Mouse (Mus musculus): Measurements from ENCODE around the gene Kcnip4. TPM values are rescaled to one million over a fixed set of nuclear protein-coding genes. Genes with fewer than 3 reads are reported as not detected.
A peak's percentile ranks its signal among the peaks of the same experiment; 100 is the strongest.

The Kcnip4 gene
- polyA plus RNA-seq, 1 experiment from 2014 or later: 3.0 TPM

GRCm38 (mm10) chr5:49337164-49337563 is 187.5 kb downstream of the Kcnip4 start:
- H3K27ac ChIP-seq (ENCODE audit: low read length): no peak overlapping the region
- H3K36me3 ChIP-seq (ENCODE audit: control insufficient read depth, insufficient read depth, low read length): no peaks in the 10 kb centered on the region
- H3K9me3 ChIP-seq (ENCODE audit: control insufficient read depth, low read length): no peaks in the 10 kb centered on the region
- H3K9ac ChIP-seq (ENCODE audit: low read depth, low read length): no peak overlapping the region
- no peaks in the 10 kb centered on the region for H3K27me3 ChIP-seq (replicated peaks; ENCODE audit: control insufficient read depth, insufficient read depth, low read length)
- H3K4me1 ChIP-seq (ENCODE audit: control insufficient read depth, insufficient read depth, low read length): no peaks in the 10 kb centered on the region
- H3K4me2 ChIP-seq (ENCODE audit: low read depth, low read length): no peak overlapping the region
- ATAC-seq: no peak
- 70% methylated on average over 2 of the region's 2 CpGs for WGBS
- no peak overlapping the region for H3K4me3 ChIP-seq (ENCODE audit: low read length)

GRCm38 (mm10) chr5:49333063-49333462 is 191.6 kb downstream of the Kcnip4 start:
- H3K27me3 ChIP-seq (replicated peaks; ENCODE audit: control insufficient read depth, insufficient read depth, low read length): no peaks in the 10 kb centered on the region
- no peak overlapping the region for H3K27ac ChIP-seq (ENCODE audit: low read length)
- H3K9ac ChIP-seq (ENCODE audit: low read depth, low read length): no peak overlapping the region
- WGBS: 61% methylated on average over 2 of the region's 2 CpGs
- H3K4me3 ChIP-seq (ENCODE audit: low read length): no peak overlapping the region
- H3K4me2 ChIP-seq (ENCODE audit: low read depth, low read length): no peak overlapping the region
- no peaks in the 10 kb centered on the region for H3K4me1 ChIP-seq (ENCODE audit: control insufficient read depth, insufficient read depth, low read length)
- H3K36me3 ChIP-seq (ENCODE audit: control insufficient read depth, insufficient read depth, low read length): no peaks in the 10 kb centered on the region
- no peak for ATAC-seq
- no peaks in the 10 kb centered on the region for H3K9me3 ChIP-seq (ENCODE audit: control insufficient read depth, low read length)

- WGBS: 57% methylated on average over 1 of the region's 1 CpGs
- peak; percentile 74; the same call in 1 of the 2 replicates for ATAC-seq
- H3K27me3 ChIP-seq (replicated peaks; ENCODE audit: control insufficient read depth, insufficient read depth, low read length): no peaks in the 10 kb centered on the region
- no peaks in the 10 kb centered on the region for H3K9me3 ChIP-seq (ENCODE audit: control insufficient read depth, low read length)
- no peak overlapping the region for H3K4me2 ChIP-seq (ENCODE audit: low read depth, low read length)
- H3K36me3 ChIP-seq (ENCODE audit: control insufficient read depth, insufficient read depth, low read length): no peaks in the 10 kb centered on the region
- no peak overlapping the region for H3K4me3 ChIP-seq (ENCODE audit: low read length)
- H3K9ac ChIP-seq (ENCODE audit: low read depth, low read length): no peak overlapping the region
- no peak overlapping the region for H3K27ac ChIP-seq (ENCODE audit: low read length)
- no peaks in the 10 kb centered on the region for H3K4me1 ChIP-seq (ENCODE audit: control insufficient read depth, insufficient read depth, low read length)
These were observed 195.7 kb downstream of the Kcnip4 start for GRCm38 (mm10) chr5:49329023-49329422.

GRCm38 (mm10) chr5:49318661-49319060 is 206.0 kb downstream of the Kcnip4 start:
- no peak for ATAC-seq
- Histone ChIP-seq H3K4me3 (ENCODE audit: low read length) (no peak overlapping the region), H3K4me1 (ENCODE audit: control insufficient read depth, insufficient read depth, low read length) (no peaks in the 10 kb centered on the region), H3K27me3 (replicated peaks; ENCODE audit: control insufficient read depth, insufficient read depth, low read length) (no peaks in the 10 kb centered on the region), H3K36me3 (ENCODE audit: control insufficient read depth, insufficient read depth, low read length) (no peaks in the 10 kb centered on the region), H3K27ac (ENCODE audit: low read length) (no peak overlapping the region), H3K9ac (ENCODE audit: low read depth, low read length) (no peak overlapping the region), H3K9me3 (ENCODE audit: control insufficient read depth, low read length) (no peaks in the 10 kb centered on the region), H3K4me2 (ENCODE audit: low read depth, low read length) (no peak overlapping the region)

- no peaks in the 10 kb centered on the region for H3K9me3 ChIP-seq (ENCODE audit: control insufficient read depth, low read length)
- 50% methylated on average over 2 of the region's 2 CpGs for WGBS
- no peak overlapping the region for H3K4me2 ChIP-seq (ENCODE audit: low read depth, low read length)
- H3K4me1 ChIP-seq (ENCODE audit: control insufficient read depth, insufficient read depth, low read length): no peaks in the 10 kb centered on the region
- H3K27me3 ChIP-seq (replicated peaks; ENCODE audit: control insufficient read depth, insufficient read depth, low read length): no peaks in the 10 kb centered on the region
- H3K4me3 ChIP-seq (ENCODE audit: low read length): no peak overlapping the region
- peak; percentile 71; the same call in 1 of the 2 replicates for ATAC-seq
- H3K36me3 ChIP-seq (ENCODE audit: control insufficient read depth, insufficient read depth, low read length): no peaks in the 10 kb centered on the region
- H3K27ac ChIP-seq (ENCODE audit: low read length): no peak overlapping the region
- H3K9ac ChIP-seq (ENCODE audit: low read depth, low read length): no peak overlapping the region
These were observed 206.8 kb downstream of the Kcnip4 start for GRCm38 (mm10) chr5:49317869-49318268.

- no peaks in the 10 kb centered on the region for H3K9me3 ChIP-seq (ENCODE audit: control insufficient read depth, low read length)
- WGBS: 63% methylated on average over 1 of the region's 1 CpGs
- H3K4me3 ChIP-seq (ENCODE audit: low read length): no peak overlapping the region
- H3K4me1 ChIP-seq (ENCODE audit: control insufficient read depth, insufficient read depth, low read length): no peaks in the 10 kb centered on the region
- H3K27ac ChIP-seq (ENCODE audit: low read length): no peak overlapping the region
- H3K9ac ChIP-seq (ENCODE audit: low read depth, low read length): no peak overlapping the region
- no peaks in the 10 kb centered on the region for H3K36me3 ChIP-seq (ENCODE audit: control insufficient read depth, insufficient read depth, low read length)
- ATAC-seq: no peak
- H3K27me3 ChIP-seq (replicated peaks; ENCODE audit: control insufficient read depth, insufficient read depth, low read length): no peaks in the 10 kb centered on the region
- H3K4me2 ChIP-seq (ENCODE audit: low read depth, low read length): no peak overlapping the region
These were observed 217.9 kb downstream of the Kcnip4 start for GRCm38 (mm10) chr5:49306796-49307195.

GRCm38 (mm10) chr5:49305321-49305720 is 219.4 kb downstream of the Kcnip4 start:
- Histone ChIP-seq H3K27me3 (replicated peaks; ENCODE audit: control insufficient read depth, insufficient read depth, low read length) (no peaks in the 10 kb centered on the region), H3K9me3 (ENCODE audit: control insufficient read depth, low read length) (no peaks in the 10 kb centered on the region), H3K4me1 (ENCODE audit: control insufficient read depth, insufficient read depth, low read length) (no peaks in the 10 kb centered on the region), H3K27ac (ENCODE audit: low read length) (no peak overlapping the region), H3K4me2 (ENCODE audit: low read depth, low read length) (no peak overlapping the region), H3K36me3 (ENCODE audit: control insufficient read depth, insufficient read depth, low read length) (no peaks in the 10 kb centered on the region), H3K9ac (ENCODE audit: low read depth, low read length) (no peak overlapping the region), H3K4me3 (ENCODE audit: low read length) (no peak overlapping the region)
- no peak for ATAC-seq
- 71% methylated on average over 2 of the region's 2 CpGs for WGBS

GRCm38 (mm10) chr5:49298654-49299053 is 226.1 kb downstream of the Kcnip4 start:
- no peak overlapping the region for H3K27ac ChIP-seq (ENCODE audit: low read length)
- H3K4me2 ChIP-seq (ENCODE audit: low read depth, low read length): no peak overlapping the region
- H3K9me3 ChIP-seq (ENCODE audit: control insufficient read depth, low read length): no peaks in the 10 kb centered on the region
- WGBS: 74% methylated on average over 4 of the region's 4 CpGs
- ATAC-seq: no peak
- H3K9ac ChIP-seq (ENCODE audit: low read depth, low read length): no peak overlapping the region
- no peaks in the 10 kb centered on the region for H3K4me1 ChIP-seq (ENCODE audit: control insufficient read depth, insufficient read depth, low read length)
- no peaks in the 10 kb centered on the region for H3K36me3 ChIP-seq (ENCODE audit: control insufficient read depth, insufficient read depth, low read length)
- no peaks in the 10 kb centered on the region for H3K27me3 ChIP-seq (replicated peaks; ENCODE audit: control insufficient read depth, insufficient read depth, low read length)
- H3K4me3 ChIP-seq (ENCODE audit: low read length): no peak overlapping the region

GRCm38 (mm10) chr5:49292421-49292820 is 232.3 kb downstream of the Kcnip4 start:
- no peak overlapping the region for H3K4me3 ChIP-seq (ENCODE audit: low read length)
- H3K9ac ChIP-seq (ENCODE audit: low read depth, low read length): no peak overlapping the region
- ATAC-seq: no peak
- no peaks in the 10 kb centered on the region for H3K4me1 ChIP-seq (ENCODE audit: control insufficient read depth, insufficient read depth, low read length)
- no peak overlapping the region for H3K27ac ChIP-seq (ENCODE audit: low read length)
- no peaks in the 10 kb centered on the region for H3K36me3 ChIP-seq (ENCODE audit: control insufficient read depth, insufficient read depth, low read length)
- 87% methylated on average over 2 of the region's 2 CpGs for WGBS
- H3K27me3 ChIP-seq (replicated peaks; ENCODE audit: control insufficient read depth, insufficient read depth, low read length): no peaks in the 10 kb centered on the region
- no peak overlapping the region for H3K4me2 ChIP-seq (ENCODE audit: low read depth, low read length)
- H3K9me3 ChIP-seq (ENCODE audit: control insufficient read depth, low read length): no peaks in the 10 kb centered on the region

GRCm38 (mm10) chr5:49291801-49292200 is 232.9 kb downstream of the Kcnip4 start:
- Histone ChIP-seq H3K9ac (ENCODE audit: low read depth, low read length) (no peak overlapping the region), H3K27ac (ENCODE audit: low read length) (no peak overlapping the region), H3K36me3 (ENCODE audit: control insufficient read depth, insufficient read depth, low read length) (no peaks in the 10 kb centered on the region), H3K4me3 (ENCODE audit: low read length) (no peak overlapping the region), H3K4me1 (ENCODE audit: control insufficient read depth, insufficient read depth, low read length) (no peaks in the 10 kb centered on the region), H3K9me3 (ENCODE audit: control insufficient read depth, low read length) (no peaks in the 10 kb centered on the region), H3K4me2 (ENCODE audit: low read depth, low read length) (no peak overlapping the region), H3K27me3 (replicated peaks; ENCODE audit: control insufficient read depth, insufficient read depth, low read length) (no peaks in the 10 kb centered on the region)
- no peak for ATAC-seq
- 87% methylated on average over 3 of the region's 3 CpGs for WGBS
